Mouse (Mus musculus): ENCODE data around the gene Olfr633. TPM values are rescaled to one million over a fixed set of nuclear protein-coding genes. Genes with fewer than 3 reads are reported as not detected.

The Olfr633 gene
- not detected for polyA plus RNA-seq (2014; fragmentation: Illumina TruSeq; extraction: RNeasy Lipid Tissue Mini Kit (QIAGEN cat#74804); ENCODE audit: low read depth, low replicate concordance)

GRCm38 (mm10) chr7:103944137-103944536, at the start of gene Olfr633:
Gene Olfr633 (plus strand): TSS chr7:103944437.

DNA sequence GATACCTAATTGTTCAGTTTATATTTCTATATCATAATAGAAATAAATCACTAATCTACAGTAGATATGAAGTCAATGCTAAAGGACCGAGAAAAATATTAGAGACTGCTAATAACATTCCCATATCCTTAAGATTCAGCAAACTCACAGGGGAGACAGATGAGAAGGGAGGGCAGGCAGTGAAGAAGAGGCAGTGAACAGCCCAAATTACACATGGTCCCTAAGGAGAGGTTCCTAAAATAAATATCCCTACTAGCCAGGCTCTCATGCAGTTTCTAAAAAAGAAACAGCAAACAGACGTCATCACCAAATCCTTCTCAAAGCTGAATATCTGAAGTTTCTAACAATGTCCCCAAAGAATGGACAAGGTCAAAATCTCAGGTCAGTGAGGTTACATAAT, 41.0 kb upstream of the Olfr633 start, which contains the start of gene Olfr65:
Gene Olfr65 (plus strand): TSS at position 301 of the 400 bp plus-strand sequence.

DNA sequence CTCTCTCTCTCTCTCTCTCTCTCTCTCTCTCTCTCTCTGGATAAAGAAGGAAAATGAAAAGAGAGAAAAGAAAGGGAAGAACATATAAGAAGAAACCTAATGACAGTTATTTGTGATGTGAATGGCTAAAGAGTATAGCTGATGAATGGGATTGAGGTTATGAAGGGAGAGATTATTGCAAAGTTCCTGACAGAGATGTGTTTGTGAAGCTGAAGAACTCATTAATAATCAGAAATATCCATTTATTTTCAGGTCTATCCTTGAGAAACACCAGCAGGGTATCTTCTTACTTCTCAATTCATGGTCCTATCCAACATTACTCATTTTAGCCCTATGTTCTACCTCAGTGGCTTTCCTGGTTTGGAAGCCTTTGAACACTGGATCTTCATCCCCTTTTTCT, 15.7 kb upstream of the Olfr633 start, which contains the start of gene Olfr631:
Gene Olfr631 (plus strand): TSS at position 301 of the 400 bp plus-strand sequence.

GRCm38 (mm10) chr7:103934264-103934663, 10.0 kb upstream of the Olfr633 start, which contains the start of gene Olfr632:
Gene Olfr632 (plus strand): TSS chr7:103934347.

GRCm38 (mm10) chr7:103970852-103971251, 26.6 kb downstream of the Olfr633 start, which contains the start of gene Olfr635:
Gene Olfr635 (plus strand): TSS chr7:103971152.

DNA sequence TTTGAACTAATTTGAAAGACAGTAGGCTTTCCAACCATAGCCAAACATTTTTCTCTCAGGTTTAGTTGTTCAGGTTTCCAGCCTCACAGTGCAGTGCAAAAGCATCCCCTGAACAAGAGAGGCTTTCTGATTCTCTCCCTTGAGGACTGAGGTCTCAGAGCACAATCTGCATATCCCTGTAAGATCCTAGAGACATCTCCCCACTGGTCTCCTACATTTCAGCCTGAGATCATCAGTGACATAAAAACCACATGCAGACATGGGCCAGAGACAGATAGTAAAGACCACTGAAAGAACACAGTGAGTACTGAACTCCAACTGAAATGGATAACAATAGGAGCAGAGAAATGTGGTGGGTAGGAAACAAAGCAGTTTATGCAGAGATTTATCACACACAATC, 54.2 kb downstream of the Olfr633 start, which contains the start of gene Olfr638:
Gene Olfr638 (plus strand): TSS at position 301 of the 400 bp plus-strand sequence.

Other genes with a start within 250 kb of the Olfr633 start
- gene Olfr243, start 229.8 kb upstream of the Olfr633 start, polyA plus RNA-seq (2014; fragmentation: Illumina TruSeq; extraction: RNeasy Lipid Tissue Mini Kit (QIAGEN cat#74804); ENCODE audit: low read depth, low replicate concordance) = not detected
- gene Olfr628, start 214.1 kb upstream of the Olfr633 start, polyA plus RNA-seq (2014; fragmentation: Illumina TruSeq; extraction: RNeasy Lipid Tissue Mini Kit (QIAGEN cat#74804); ENCODE audit: low read depth, low replicate concordance) = not detected
- not detected for gene Olfr629, start 199.5 kb upstream of the Olfr633 start, polyA plus RNA-seq (2014; fragmentation: Illumina TruSeq; extraction: RNeasy Lipid Tissue Mini Kit (QIAGEN cat#74804); ENCODE audit: low read depth, low replicate concordance)
- not detected for gene Olfr630, start 187.1 kb upstream of the Olfr633 start, polyA plus RNA-seq (2014; fragmentation: Illumina TruSeq; extraction: RNeasy Lipid Tissue Mini Kit (QIAGEN cat#74804); ENCODE audit: low read depth, low replicate concordance)
- not detected for gene Olfr69, start 172.8 kb upstream of the Olfr633 start, polyA plus RNA-seq (2014; fragmentation: Illumina TruSeq; extraction: RNeasy Lipid Tissue Mini Kit (QIAGEN cat#74804); ENCODE audit: low read depth, low replicate concordance)
- gene Olfr68, start 164.7 kb upstream of the Olfr633 start, polyA plus RNA-seq (2014; fragmentation: Illumina TruSeq; extraction: RNeasy Lipid Tissue Mini Kit (QIAGEN cat#74804); ENCODE audit: low read depth, low replicate concordance) = not detected
- not detected for gene Olfr67, start 152.6 kb upstream of the Olfr633 start, polyA plus RNA-seq (2014; fragmentation: Illumina TruSeq; extraction: RNeasy Lipid Tissue Mini Kit (QIAGEN cat#74804); ENCODE audit: low read depth, low replicate concordance)
- 14.4 TPM for gene Hbb-bt, start 130.4 kb upstream of the Olfr633 start, polyA plus RNA-seq (2014; fragmentation: Illumina TruSeq; extraction: RNeasy Lipid Tissue Mini Kit (QIAGEN cat#74804); ENCODE audit: low read depth, low replicate concordance)
- gene Hbb-bs, start 116.3 kb upstream of the Olfr633 start, polyA plus RNA-seq (2014; fragmentation: Illumina TruSeq; extraction: RNeasy Lipid Tissue Mini Kit (QIAGEN cat#74804); ENCODE audit: low read depth, low replicate concordance) = 131 TPM
- gene Hbb-bh2, start 103.9 kb upstream of the Olfr633 start, polyA plus RNA-seq (2014; fragmentation: Illumina TruSeq; extraction: RNeasy Lipid Tissue Mini Kit (QIAGEN cat#74804); ENCODE audit: low read depth, low replicate concordance) = not detected
- gene Hbb-bh1, start 101.3 kb upstream of the Olfr633 start, polyA plus RNA-seq (2014; fragmentation: Illumina TruSeq; extraction: RNeasy Lipid Tissue Mini Kit (QIAGEN cat#74804); ENCODE audit: low read depth, low replicate concordance) = not detected
- not detected for gene Hbb-y, start 91.2 kb upstream of the Olfr633 start, polyA plus RNA-seq (2014; fragmentation: Illumina TruSeq; extraction: RNeasy Lipid Tissue Mini Kit (QIAGEN cat#74804); ENCODE audit: low read depth, low replicate concordance)
- not detected for gene Olfr66, start 58.2 kb upstream of the Olfr633 start, polyA plus RNA-seq (2014; fragmentation: Illumina TruSeq; extraction: RNeasy Lipid Tissue Mini Kit (QIAGEN cat#74804); ENCODE audit: low read depth, low replicate concordance)
- not detected for gene Olfr64, start 50.0 kb upstream of the Olfr633 start, polyA plus RNA-seq (2014; fragmentation: Illumina TruSeq; extraction: RNeasy Lipid Tissue Mini Kit (QIAGEN cat#74804); ENCODE audit: low read depth, low replicate concordance)
- not detected for gene Olfr65, start 41.0 kb upstream of the Olfr633 start, polyA plus RNA-seq (2014; fragmentation: Illumina TruSeq; extraction: RNeasy Lipid Tissue Mini Kit (QIAGEN cat#74804); ENCODE audit: low read depth, low replicate concordance)
- not detected for gene Olfr631, start 15.6 kb upstream of the Olfr633 start, polyA plus RNA-seq (2014; fragmentation: Illumina TruSeq; extraction: RNeasy Lipid Tissue Mini Kit (QIAGEN cat#74804); ENCODE audit: low read depth, low replicate concordance)
- not detected for gene Olfr632, start 10.1 kb upstream of the Olfr633 start, polyA plus RNA-seq (2014; fragmentation: Illumina TruSeq; extraction: RNeasy Lipid Tissue Mini Kit (QIAGEN cat#74804); ENCODE audit: low read depth, low replicate concordance)
- gene Olfr635, start 26.7 kb downstream of the Olfr633 start, polyA plus RNA-seq (2014; fragmentation: Illumina TruSeq; extraction: RNeasy Lipid Tissue Mini Kit (QIAGEN cat#74804); ENCODE audit: low read depth, low replicate concordance) = not detected
- not detected for gene Olfr638, start 54.3 kb downstream of the Olfr633 start, polyA plus RNA-seq (2014; fragmentation: Illumina TruSeq; extraction: RNeasy Lipid Tissue Mini Kit (QIAGEN cat#74804); ENCODE audit: low read depth, low replicate concordance)
- gene Olfr639, start 72.9 kb downstream of the Olfr633 start, polyA plus RNA-seq (2014; fragmentation: Illumina TruSeq; extraction: RNeasy Lipid Tissue Mini Kit (QIAGEN cat#74804); ENCODE audit: low read depth, low replicate concordance) = not detected
- not detected for gene Olfr640, start 81.1 kb downstream of the Olfr633 start, polyA plus RNA-seq (2014; fragmentation: Illumina TruSeq; extraction: RNeasy Lipid Tissue Mini Kit (QIAGEN cat#74804); ENCODE audit: low read depth, low replicate concordance)
- gene Olfr641, start 91.0 kb downstream of the Olfr633 start, polyA plus RNA-seq (2014; fragmentation: Illumina TruSeq; extraction: RNeasy Lipid Tissue Mini Kit (QIAGEN cat#74804); ENCODE audit: low read depth, low replicate concordance) = not detected
- not detected for gene Olfr642, start 108.2 kb downstream of the Olfr633 start, polyA plus RNA-seq (2014; fragmentation: Illumina TruSeq; extraction: RNeasy Lipid Tissue Mini Kit (QIAGEN cat#74804); ENCODE audit: low read depth, low replicate concordance)
- not detected for gene 4930516K23Rik, start 117.0 kb downstream of the Olfr633 start, polyA plus RNA-seq (2014; fragmentation: Illumina TruSeq; extraction: RNeasy Lipid Tissue Mini Kit (QIAGEN cat#74804); ENCODE audit: low read depth, low replicate concordance)
- not detected for gene Olfr644, start 127.4 kb downstream of the Olfr633 start, polyA plus RNA-seq (2014; fragmentation: Illumina TruSeq; extraction: RNeasy Lipid Tissue Mini Kit (QIAGEN cat#74804); ENCODE audit: low read depth, low replicate concordance)
- gene Olfr645, start 141.0 kb downstream of the Olfr633 start, polyA plus RNA-seq (2014; fragmentation: Illumina TruSeq; extraction: RNeasy Lipid Tissue Mini Kit (QIAGEN cat#74804); ENCODE audit: low read depth, low replicate concordance) = not detected
- not detected for gene Olfr646, start 160.4 kb downstream of the Olfr633 start, polyA plus RNA-seq (2014; fragmentation: Illumina TruSeq; extraction: RNeasy Lipid Tissue Mini Kit (QIAGEN cat#74804); ENCODE audit: low read depth, low replicate concordance)
- not detected for gene Ubqln5, start 185.4 kb downstream of the Olfr633 start, polyA plus RNA-seq (2014; fragmentation: Illumina TruSeq; extraction: RNeasy Lipid Tissue Mini Kit (QIAGEN cat#74804); ENCODE audit: low read depth, low replicate concordance)
- not detected for gene Olfr643, start 193.0 kb downstream of the Olfr633 start, polyA plus RNA-seq (2014; fragmentation: Illumina TruSeq; extraction: RNeasy Lipid Tissue Mini Kit (QIAGEN cat#74804); ENCODE audit: low read depth, low replicate concordance)
- not detected for gene Ubqln3, start 198.8 kb downstream of the Olfr633 start, polyA plus RNA-seq (2014; fragmentation: Illumina TruSeq; extraction: RNeasy Lipid Tissue Mini Kit (QIAGEN cat#74804); ENCODE audit: low read depth, low replicate concordance)
- not detected for gene Ubqlnl, start 206.1 kb downstream of the Olfr633 start, polyA plus RNA-seq (2014; fragmentation: Illumina TruSeq; extraction: RNeasy Lipid Tissue Mini Kit (QIAGEN cat#74804); ENCODE audit: low read depth, low replicate concordance)
- gene Olfm5, start 220.4 kb downstream of the Olfr633 start, polyA plus RNA-seq (2014; fragmentation: Illumina TruSeq; extraction: RNeasy Lipid Tissue Mini Kit (QIAGEN cat#74804); ENCODE audit: low read depth, low replicate concordance) = not detected
- not detected for gene Olfr648, start 239.0 kb downstream of the Olfr633 start, polyA plus RNA-seq (2014; fragmentation: Illumina TruSeq; extraction: RNeasy Lipid Tissue Mini Kit (QIAGEN cat#74804); ENCODE audit: low read depth, low replicate concordance)

Data from liver, adult 10 weeks (tissue).